Mouse (Mus musculus): ENCODE measurements around the gene Olfr661.

- TF ChIP-seq CTCF (conservative IDR thresholded peaks at IDR 0.05; ENCODE audit: low read length) (no peak), POU5F1 (IDR thresholded peaks at IDR 0.05; ENCODE audit: borderline replicate concordance, low read length) (no peak), NANOG (IDR thresholded peaks at IDR 0.05; ENCODE audit: borderline replicate concordance, low read length) (no peak)
Measured at GRCm38 (mm10) chr7:104666453-104666852, 19.8 kb upstream of the Olfr661 start, which contains the start of gene Olfr659.

Measured in E14TG2a.4 (cell line).